Mouse (Mus musculus) brain, embryonic 14.5 days (tissue): Measurements from ENCODE around the gene 1700018B08Rik.

Experiments used
- CTCF ChIP-seq: fragments of 200-500 bp; IDR thresholded peaks from 2 replicates; pipeline ENCODE4 v1.5.1; 2012; ENCODE audit warnings: inconsistent platforms, mild to moderate bottlenecking, moderate library complexity, borderline replicate concordance; ENCODE audit not compliant: insufficient read depth, insufficient read length; ENCODE audit errors: extremely low read depth
- POLR2A ChIP-seq: fragments of 200-500 bp; IDR thresholded peaks from 2 replicates; pipeline ENCODE4 v1.6.1; 2012; ENCODE audit warnings: mild to moderate bottlenecking, inconsistent platforms, borderline replicate concordance; ENCODE audit not compliant: poor library complexity, insufficient read depth, insufficient read length, severe bottlenecking; ENCODE audit errors: extremely low read depth

DNA sequence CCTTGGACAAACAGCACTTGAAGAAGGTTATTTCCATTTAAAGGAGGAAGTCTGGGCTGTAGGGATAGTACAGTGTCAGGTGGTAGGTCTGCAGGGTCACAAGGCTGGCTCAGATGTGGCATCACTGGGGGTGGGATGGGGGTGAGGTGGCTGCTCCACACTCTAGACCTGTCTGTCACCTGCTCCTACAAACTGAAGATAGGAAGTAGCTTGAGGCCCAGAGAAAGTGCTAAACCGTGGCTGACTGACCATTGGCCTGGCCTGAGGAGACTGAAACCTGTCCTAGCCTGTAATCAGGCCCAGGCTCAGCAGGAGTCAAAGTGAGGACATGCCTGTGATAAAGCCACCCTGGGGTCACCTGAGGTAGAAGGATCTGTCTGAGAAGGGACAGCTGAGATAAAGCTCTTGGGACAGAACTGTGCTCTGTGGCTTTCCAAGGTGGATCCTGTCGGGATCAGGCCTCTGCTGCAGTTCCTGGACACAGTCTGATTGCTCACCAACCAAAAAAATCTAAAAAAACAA is 45.1 kb upstream of the 1700018B08Rik start:
- no peak for TF ChIP-seq CTCF
- no peak for TF ChIP-seq POLR2A
